Mouse (Mus musculus) left cerebral cortex, adult 2 months (tissue): ENCODE measurements at regions not wholly inside any gene's neighbourhood (a gene's known extent, or its start where the extent isn't known, plus 50 kb on each side); places are given as distances from the start of the nearest gene placed in this dataset.

Experiments
- DNase-seq, 2 experiments: peaks; one replicate each; pipeline ENCODE4 v3.0.0; 2021 to 2022; ENCODE audit warnings: low spot score in 2 of 2, mixed read lengths in 1 of 2; ENCODE audit errors: extremely low spot score in 1 of 2
- H3K27ac ChIP-seq: fragments of 200-600 bp; 2 replicates; pipeline ENCODE4 v1.8.1; 2022
- H3K4me3 ChIP-seq: fragments of 200-600 bp; 2 replicates; pipeline ENCODE4 v1.8.1; 2022
- CTCF ChIP-seq: fragments of 200-600 bp; IDR thresholded peaks from 2 replicates; pipeline ENCODE4 v1.8.1; 2022; ENCODE audit warnings: antibody characterized with exemption, mild to moderate bottlenecking, moderate library complexity
- intact Hi-C: fragments of 180-260 bp; cut with DNase I; formaldehyde crosslinking; loops from one replicate; pipeline ENCODE4 v1.15.1; 2025

DNA sequence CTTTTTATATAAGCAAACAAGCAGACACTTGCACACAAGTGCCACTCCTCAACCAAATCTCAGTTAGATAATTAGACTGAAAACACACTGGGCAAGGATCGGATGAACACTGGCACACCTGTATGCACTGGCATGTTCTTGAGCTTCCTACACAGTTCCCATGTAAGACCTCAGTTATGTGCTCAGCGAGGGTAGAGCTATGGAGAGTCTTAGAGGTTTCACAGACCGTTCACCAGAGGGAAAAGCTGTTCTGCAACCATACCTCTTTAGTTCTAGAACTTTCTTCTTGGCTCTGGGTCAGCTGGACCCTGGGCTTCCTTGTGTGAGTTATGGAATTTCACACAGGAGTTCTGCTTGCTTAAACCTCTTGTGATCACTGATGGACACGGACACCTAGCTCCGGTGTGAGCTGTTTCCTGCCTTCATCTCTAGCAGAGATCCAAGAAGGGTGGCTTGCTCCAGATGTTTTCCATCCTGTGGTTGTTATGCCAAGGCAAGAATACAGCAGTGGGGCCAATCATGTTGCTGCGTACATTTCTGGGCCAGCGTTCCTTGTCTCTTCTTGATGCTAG, 88.8 kb downstream of the Aldh8a1 start:
- no peak for TF ChIP-seq CTCF
- H3K4me3 ChIP-seq: no peak overlapping the region
- H3K27ac ChIP-seq: peak overlapping the region; percentile 45; the same call in 1 of the 2 replicates
- no peak for DNase-seq
- intact Hi-C loops: loop anchor here (1.0 to 5.0 kb wide), 6 partner anchors 83 to 541 kb away; partner anchors contain the start of gene Sgk1

GRCm38 (mm10) chr10:21467425-21468085, 90.5 kb downstream of the Aldh8a1 start:
- intact Hi-C loops: loop anchor here (5.0 kb wide), 3 partner anchors 135 to 415 kb away; partner anchors contain the start of gene Sgk1
- Histone ChIP-seq H3K27ac (no peak overlapping the region), H3K4me3 (no peak overlapping the region)
- DNase-seq: no peak
- no peak for TF ChIP-seq CTCF

DNA sequence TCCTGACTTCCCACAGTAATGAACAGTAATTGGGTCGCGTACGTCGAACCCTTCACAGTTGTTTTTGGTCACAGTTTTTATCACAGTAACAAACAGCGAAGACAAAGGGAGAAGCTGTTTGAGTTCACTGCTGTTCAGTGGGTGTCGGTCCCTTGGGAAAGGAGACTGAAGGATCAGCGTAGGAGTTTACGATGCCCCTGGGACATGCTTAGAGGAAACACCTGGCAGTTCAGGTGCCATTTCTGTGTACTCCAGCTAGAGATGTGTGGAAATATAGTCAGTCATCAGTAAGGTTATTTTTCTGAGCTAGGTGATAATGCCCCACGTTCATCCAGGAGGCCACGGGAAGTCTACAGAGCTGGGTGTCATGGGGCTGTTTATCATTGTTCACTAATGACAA, 91.3 kb downstream of the Aldh8a1 start:
- Histone ChIP-seq H3K4me3 (no peak overlapping the region), H3K27ac (no peak overlapping the region)
- DNase-seq: no peak
- TF ChIP-seq CTCF: no peak
- intact Hi-C loops: loop anchor here (5.0 kb wide), 3 partner anchors 134 to 414 kb away; partner anchors contain the start of gene Sgk1

DNA sequence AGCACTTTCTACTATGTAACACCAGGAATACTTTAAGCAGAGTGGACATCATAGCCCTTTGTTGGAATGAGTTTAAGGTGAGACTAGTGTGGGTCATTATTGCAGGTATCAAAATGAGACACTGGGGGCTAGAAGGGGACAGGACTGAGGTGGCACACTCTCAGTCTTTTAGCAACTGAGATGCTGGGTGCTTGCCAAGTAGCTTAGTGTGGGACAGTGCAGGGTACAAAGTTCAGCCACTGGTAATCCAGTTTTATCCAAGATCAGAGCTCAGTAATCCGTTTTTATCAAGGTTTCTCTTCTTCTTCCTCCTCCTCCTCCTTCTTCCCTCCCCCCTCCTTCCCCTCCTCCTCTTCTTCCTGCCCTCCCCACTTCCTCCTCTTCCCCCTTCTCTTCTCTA, 92.9 kb downstream of the Aldh8a1 start:
- Histone ChIP-seq H3K4me3 (no peak overlapping the region), H3K27ac (no peak overlapping the region)
- DNase-seq: no peak
- TF ChIP-seq CTCF: no peak
- intact Hi-C loops: loop anchor here (5.0 kb wide), 3 partner anchors 132 to 412 kb away; partner anchors contain the start of gene Sgk1

- peak overlapping the region; percentile 80 for H3K27ac ChIP-seq
- TF ChIP-seq CTCF: no peak
- H3K4me3 ChIP-seq: peak overlapping the region; percentile 43
- intact Hi-C loops: no loop called here
- peak in 1 of 2 experiments; percentile 42 for DNase-seq
Observed at GRCm38 (mm10) chr10:21470589-21470988, 93.5 kb downstream of the Aldh8a1 start.

- H3K4me3 ChIP-seq: no peak overlapping the region
- H3K27ac ChIP-seq: no peak overlapping the region
- intact Hi-C loops: no loop called here
- no peak for DNase-seq
- no peak for TF ChIP-seq CTCF
Observed at GRCm38 (mm10) chr10:21474242-21474641, 97.2 kb downstream of the Aldh8a1 start.

GRCm38 (mm10) chr10:21478004-21478403, 100.9 kb downstream of the Aldh8a1 start:
- no peak for TF ChIP-seq CTCF

DNA sequence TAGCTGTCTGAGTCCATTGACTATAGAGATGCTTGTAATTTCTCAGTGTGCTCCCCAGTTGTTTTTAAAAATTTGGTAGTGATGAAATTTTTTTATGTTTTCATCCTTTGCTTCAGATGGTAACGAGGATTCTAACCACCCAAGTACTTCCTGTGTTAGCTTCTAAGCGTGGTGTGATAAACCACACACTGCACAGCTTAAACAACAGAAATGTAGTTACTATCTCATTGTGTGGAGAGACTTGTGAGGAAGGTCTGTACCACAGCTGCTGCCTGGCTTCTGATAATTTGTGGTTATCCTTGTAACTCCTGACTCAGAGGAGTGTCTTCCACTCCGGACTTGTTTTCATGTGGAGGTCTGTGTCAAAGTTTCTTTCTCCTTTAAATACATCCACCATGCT, 102.3 kb downstream of the Aldh8a1 start:
- H3K4me3 ChIP-seq: no peak overlapping the region
- intact Hi-C loops: no loop called here
- H3K27ac ChIP-seq: no peak overlapping the region
- no peak for TF ChIP-seq CTCF
- no peak for DNase-seq

More at GRCm38 (mm10) chr10:21478004-21478403, 100.9 kb downstream of the Aldh8a1 start:
- no peak overlapping the region for H3K4me3 ChIP-seq
- intact Hi-C loops: no loop called here
- DNase-seq: no peak
- H3K27ac ChIP-seq: no peak overlapping the region

GRCm38 (mm10) chr10:21481255-21481654, 104.2 kb downstream of the Aldh8a1 start:
- intact Hi-C loops: loop anchor here (5.0 kb wide), 4 partner anchors 46 to 281 kb away; no protein-coding TSS in a partner anchor
- Histone ChIP-seq H3K27ac (no peak overlapping the region), H3K4me3 (no peak overlapping the region)
- no peak for DNase-seq
- no peak for TF ChIP-seq CTCF

DNA sequence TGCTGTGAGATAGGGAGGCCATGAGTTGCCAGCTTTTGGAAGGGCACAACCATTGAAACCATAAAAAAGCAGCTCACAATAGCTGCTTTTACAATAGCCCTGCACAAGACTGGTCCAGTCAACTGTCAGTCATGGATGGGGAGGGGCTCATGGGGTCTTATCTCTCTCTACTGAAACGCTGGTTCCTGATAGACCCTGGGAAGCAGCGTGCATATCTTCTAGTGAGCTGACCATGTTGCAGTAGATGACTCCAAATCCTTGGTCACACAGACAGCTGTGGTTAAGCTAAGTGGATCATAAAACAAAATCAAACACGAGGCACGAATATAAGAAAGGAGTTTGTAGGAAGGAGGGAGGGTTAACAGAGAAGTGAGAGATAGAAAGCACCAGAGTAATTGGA, 105.0 kb downstream of the Aldh8a1 start:
- no peak for TF ChIP-seq CTCF
- no peak overlapping the region for H3K4me3 ChIP-seq
- DNase-seq: no peak
- intact Hi-C loops: loop anchor here (5.0 kb wide), 4 partner anchors 45 to 280 kb away; no protein-coding TSS in a partner anchor
- no peak overlapping the region for H3K27ac ChIP-seq

DNA sequence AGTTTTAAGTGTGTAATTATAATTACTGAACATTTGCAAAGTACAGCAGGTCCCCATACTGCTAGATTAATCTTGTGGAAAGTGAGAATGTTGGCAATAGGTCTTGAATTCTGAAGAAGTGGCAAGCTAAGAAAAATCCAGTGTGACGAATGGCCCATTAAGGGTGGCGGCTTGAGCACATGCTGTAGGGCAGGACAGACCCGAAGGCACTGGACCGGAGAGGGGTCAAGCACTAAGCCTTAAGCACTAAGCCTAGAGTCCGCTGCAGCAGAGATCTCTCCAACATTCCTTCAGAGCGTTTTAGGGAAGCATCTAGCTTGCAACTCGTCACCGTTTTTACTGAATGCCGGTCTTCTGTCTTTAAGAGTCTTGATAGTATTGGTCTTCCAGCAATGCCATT, 105.6 kb downstream of the Aldh8a1 start:
- H3K4me3 ChIP-seq: no peak overlapping the region
- H3K27ac ChIP-seq: peak overlapping the region; percentile 28; the same call in 1 of the 2 replicates
- TF ChIP-seq CTCF: no peak
- DNase-seq: no peak
- intact Hi-C loops: loop anchor here (1.0 to 5.0 kb wide), 5 partner anchors 45 to 420 kb away; no protein-coding TSS in a partner anchor

- intact Hi-C loops: loop anchor here (1.0 to 5.0 kb wide), 5 partner anchors 44 to 419 kb away; no protein-coding TSS in a partner anchor
- DNase-seq: no peak
- H3K27ac ChIP-seq: no peak overlapping the region
- no peak for TF ChIP-seq CTCF
- no peak overlapping the region for H3K4me3 ChIP-seq
Observed at GRCm38 (mm10) chr10:21483373-21483772, 106.3 kb downstream of the Aldh8a1 start.
